Mouse (Mus musculus): Measurements from ENCODE around the gene Zfp362.
A peak's percentile ranks its signal among the peaks of the same experiment; 100 is the strongest.

Zfp362 gene

GRCm38 (mm10) chr4:128730271-128730670 is 75.6 kb downstream of the Zfp362 start:
- DNase-seq (ENCODE audit: low read depth, low spot score): no peak

DNA sequence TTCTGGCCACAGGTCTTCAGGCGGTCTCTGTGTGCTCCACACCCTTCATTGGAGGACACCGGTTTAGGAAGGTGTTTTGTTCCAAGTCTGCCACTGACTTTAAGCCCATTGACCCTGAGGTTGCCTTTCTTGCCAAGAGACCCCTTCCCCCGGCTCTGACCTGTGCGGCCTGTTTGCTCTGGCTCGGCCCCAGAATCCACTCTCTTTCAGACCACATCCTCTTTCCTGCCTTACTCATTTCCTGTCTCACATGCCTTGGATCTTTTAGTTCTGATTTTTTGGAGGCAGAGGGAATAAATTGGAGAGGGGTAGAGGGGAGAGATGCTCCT is 76.2 kb downstream of the Zfp362 start:
- no peak for DNase-seq (ENCODE audit: low read depth, low spot score)

- no peak for DNase-seq (ENCODE audit: low read depth, low spot score)
Measured at GRCm38 (mm10) chr4:128729033-128729708, 76.7 kb downstream of the Zfp362 start.

DNA sequence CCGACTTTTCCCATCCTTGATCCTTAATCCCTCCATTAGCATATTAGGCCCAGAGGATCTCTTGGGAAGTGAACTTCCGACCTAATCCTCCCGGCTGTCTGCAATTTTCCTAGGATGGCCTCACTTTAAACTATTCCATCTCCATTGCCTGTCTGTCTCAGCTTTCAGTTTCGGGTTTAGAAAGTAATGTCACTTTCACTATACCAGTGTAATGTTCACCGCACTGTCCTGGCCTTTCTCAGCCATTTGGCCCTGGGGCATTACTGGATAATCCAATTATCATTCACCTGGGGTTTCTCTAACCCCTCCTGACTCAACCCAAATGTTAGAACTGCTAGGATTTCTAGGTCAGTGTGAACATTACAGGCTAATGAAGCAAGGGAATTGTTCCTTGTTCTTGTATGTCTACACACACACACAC is 77.4 kb downstream of the Zfp362 start:
- DNase-seq (ENCODE audit: low read depth, low spot score): peak; percentile 57

DNA sequence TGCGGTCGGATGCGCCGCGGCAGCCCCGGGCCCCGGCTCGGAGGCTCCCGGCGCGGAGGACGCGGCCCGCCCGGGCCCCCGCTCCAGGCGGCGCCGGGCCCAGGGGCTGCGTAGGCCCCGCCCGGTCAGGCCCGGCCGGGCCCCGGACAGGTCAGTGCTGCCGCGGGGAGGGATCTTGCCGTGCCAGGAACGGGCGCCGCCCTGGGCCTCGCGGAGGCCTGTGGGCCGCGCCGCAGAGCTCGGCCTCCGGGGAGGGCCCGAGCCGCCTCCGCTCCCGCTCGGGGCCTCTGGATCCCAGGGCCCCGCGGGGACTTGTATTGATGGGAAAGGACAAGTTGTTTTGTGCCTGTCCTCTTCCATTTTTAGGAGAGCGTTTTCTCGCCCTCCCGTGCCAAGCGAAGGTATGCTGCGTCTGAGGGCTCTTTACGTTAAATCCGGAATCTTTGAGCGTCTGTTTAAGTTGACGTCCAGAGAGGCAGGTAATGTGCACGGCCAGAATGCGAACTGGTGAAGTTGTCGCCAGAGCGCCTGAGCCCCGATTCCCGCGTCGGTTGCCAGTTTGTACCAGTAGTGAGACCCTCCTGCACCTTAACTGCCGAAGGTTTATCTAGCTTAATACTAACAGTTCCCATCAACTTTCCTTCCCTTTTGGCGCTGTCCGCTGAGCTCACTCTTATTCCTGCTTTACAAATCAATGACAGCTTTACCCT is 78.0 kb downstream of the Zfp362 start:
- no peak for DNase-seq (ENCODE audit: low read depth, low spot score)

DNA sequence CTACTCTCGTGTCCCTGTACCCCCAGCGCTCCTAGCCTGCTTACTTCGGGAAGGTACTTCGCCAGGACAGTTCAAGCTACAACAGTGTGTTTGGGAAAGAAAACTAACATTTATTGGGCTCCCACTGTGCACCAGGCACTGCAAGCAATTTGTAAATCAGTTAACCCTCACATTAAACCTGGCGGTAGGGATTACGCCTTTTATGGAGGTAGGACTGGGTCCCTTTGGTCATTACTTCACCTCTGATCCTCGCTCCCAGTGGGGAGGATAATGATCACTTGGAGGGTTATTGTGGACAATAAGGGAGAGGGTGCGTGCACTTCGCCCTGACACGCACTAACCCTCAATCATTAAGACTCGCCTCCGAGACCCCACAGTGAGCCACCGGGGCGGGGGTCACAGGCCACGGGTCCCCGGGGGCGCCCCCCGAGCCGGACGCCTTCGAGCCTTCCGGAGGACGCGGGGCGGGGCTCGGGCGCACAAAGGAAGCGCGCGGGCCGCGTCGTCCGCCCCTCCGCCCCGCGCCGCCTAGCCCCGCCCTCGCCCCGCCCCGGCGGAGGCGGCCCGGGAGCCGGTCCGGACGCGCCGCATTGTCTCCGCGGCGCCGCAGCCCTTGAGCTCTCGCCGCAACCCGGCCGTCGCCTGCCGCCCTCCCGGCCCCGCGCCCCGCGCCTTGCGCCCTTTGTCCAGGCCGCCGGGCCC is 78.7 kb downstream of the Zfp362 start:
- peak; percentile 75 for DNase-seq (ENCODE audit: low read depth, low spot score)

GRCm38 (mm10) chr4:128724059-128724458 is 81.8 kb downstream of the Zfp362 start:
- no peak for DNase-seq (ENCODE audit: low read depth, low spot score)

DNA sequence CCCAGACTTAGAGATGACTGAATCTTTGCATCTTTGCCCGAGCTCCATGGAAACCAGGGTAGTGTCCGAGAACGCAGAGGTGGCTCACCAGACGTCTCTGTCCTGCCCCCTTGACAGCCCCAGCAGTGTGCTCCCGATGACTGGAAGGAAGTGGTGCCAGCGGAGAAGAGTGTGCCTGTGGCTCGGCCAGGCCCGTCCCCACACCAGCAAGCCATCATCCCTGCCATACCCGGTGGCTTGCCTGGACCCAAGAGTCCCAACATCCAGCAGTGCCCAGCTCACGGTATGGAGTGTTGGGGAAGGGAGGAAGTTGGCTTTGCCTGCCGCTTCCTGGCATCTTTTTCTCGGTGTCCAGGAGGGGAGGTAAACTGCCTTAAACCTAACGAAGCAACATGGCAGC is 82.4 kb downstream of the Zfp362 start:
- no peak for DNase-seq (ENCODE audit: low read depth, low spot score)
